Mouse (Mus musculus) A20 (cell line): ENCODE measurements at regions not wholly inside any gene's neighbourhood (a gene's known extent, or its start where the extent isn't known, plus 50 kb on each side); places are given as distances from the start of the nearest gene placed in this dataset.

Source experiments
- DNase-seq: peaks from one replicate; pipeline ENCODE4 v3.0.0-alpha.2; 2011; ENCODE audit warnings: low read depth, low spot score

DNA sequence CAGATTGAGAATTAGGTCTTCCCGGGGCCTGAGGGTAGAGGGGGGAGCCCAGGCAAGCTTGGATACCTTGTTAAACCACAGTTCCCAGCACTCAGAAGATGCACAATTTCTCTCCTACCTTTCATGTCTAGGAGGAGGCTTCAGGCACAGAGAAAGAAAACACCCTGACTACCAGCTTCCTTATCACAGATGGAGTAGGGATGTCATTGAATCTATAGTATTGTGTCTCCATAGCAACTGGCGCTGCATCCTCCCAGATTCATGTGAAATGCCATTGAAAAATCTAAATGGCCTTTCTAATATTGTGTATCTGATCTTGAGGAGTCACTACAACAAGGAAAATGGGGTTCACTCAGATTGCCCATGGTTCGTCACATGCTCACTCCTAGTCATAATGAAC is 88.8 kb upstream of the Zkscan2 start:
- DNase-seq = no peak

DNA sequence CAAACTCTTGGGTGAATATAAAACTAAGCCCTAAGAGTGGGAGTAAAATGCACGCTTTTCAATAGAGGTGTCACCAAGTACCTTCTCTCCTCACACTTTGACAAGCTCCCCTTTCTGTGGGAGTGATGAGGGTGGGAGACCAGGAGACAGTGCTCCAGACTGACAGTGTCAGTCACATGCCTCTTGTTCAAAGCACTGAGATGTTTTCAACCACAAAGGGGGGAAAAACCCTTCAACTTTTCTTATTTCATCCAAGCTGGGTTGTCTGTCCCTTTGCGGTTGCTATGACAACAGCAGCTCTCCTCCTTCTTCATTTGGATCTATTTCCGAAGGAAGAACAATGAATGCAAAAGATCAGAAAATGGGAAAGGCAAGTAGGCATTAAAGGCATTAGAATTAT is 73.5 kb upstream of the Zkscan2 start:
- DNase-seq = no peak

DNA sequence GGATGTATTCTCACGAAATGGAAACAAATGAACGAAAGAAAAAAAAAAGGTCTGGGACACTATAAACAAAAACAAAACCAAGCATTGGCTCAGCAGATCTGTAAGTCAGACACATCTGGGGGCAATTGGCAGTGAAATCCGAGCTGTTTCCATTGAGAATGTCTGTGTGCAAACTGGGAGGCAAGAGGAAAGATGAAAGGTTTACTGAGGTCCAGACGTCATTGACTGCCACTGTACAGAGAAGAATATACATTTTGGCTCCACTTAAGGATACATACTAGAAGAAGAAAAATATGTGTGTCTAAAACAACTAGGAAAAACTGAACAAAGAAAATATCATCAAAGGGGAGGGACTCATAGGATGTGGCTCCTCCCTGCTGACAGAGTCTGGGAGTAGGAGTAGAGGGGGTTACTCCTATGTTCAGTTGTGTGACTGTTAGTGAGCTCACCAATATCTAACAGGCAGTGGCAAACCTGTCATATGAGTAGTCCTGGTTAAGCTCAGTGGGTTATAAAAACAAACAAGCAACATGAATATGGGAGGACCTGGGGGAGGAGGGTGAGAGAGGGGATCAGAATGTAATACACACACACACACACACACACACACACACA is 72.2 kb upstream of the Zkscan2 start:
- no peak for DNase-seq

DNA sequence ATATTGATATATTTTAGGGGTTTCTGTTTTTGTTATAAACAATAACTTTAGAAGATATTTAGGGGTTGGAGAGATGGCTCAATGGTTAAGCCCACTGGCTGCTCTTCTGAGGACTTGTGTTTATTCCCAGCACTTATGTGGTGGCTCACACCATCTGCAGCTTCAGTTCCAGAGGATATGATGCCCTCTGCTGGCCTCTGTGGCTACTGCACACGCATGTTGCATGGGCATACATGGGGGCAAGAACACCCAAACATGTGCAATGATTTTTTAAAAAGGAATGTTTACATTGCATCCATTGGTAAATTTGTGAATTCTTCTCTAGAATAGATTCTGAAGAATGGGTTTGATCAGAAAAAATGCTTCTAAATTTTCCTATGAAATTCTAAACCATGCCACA is 66.0 kb upstream of the Zkscan2 start:
- DNase-seq = peak; percentile 5

DNA sequence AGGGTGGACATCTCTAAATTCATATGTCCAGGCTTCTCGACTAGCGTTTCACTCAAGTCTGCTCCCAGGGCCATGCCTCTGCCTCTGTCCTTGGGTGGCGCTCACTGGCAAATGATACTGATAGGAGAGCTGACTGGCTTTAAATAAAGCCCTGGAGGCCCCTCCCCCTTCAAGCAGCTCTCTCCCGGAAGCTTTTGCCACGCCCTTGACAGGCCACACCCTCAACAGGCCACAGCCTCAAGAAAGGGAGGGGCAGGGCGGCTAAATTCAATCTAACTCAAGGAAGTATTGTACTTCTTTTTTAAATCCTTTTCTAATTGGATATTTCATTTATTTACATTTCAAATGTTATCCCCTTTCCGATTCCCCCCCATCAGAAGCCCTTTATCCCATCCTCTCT is 59.3 kb upstream of the Zkscan2 start:
- no peak for DNase-seq
